Mouse (Mus musculus) CD8-positive naive resting alpha-beta T cell, adult 2 months (primary cell): Measurements from ENCODE around the gene Chst4.

Experiments
- DNase-seq, 2 experiments: peaks; one replicate each; pipeline ENCODE4 v3.0.0; 2022; ENCODE audit warnings: low read depth in 2 of 2, low spot score in 2 of 2

Chst4 gene

GRCm38 (mm10) chr8:110008228-110008994, 31.1 kb downstream of the Chst4 start:
- no peak for DNase-seq

GRCm38 (mm10) chr8:110006312-110007023, 33.1 kb downstream of the Chst4 start:
- no peak for DNase-seq

- no peak for DNase-seq
Measured at GRCm38 (mm10) chr8:110004300-110004699, 35.2 kb downstream of the Chst4 start.

GRCm38 (mm10) chr8:110002953-110003352, 36.6 kb downstream of the Chst4 start:
- no peak for DNase-seq

GRCm38 (mm10) chr8:109999974-110000373, 39.6 kb downstream of the Chst4 start:
- no peak for DNase-seq

GRCm38 (mm10) chr8:109998066-109998465, 41.5 kb downstream of the Chst4 start:
- no peak for DNase-seq

GRCm38 (mm10) chr8:109997381-109997780, 42.2 kb downstream of the Chst4 start:
- no peak for DNase-seq

GRCm38 (mm10) chr8:109992951-109993350, 46.6 kb downstream of the Chst4 start:
- DNase-seq, result no peak

GRCm38 (mm10) chr8:109992166-109992565, 47.4 kb downstream of the Chst4 start:
- DNase-seq, result no peak

GRCm38 (mm10) chr8:109990224-109990623, 49.3 kb downstream of the Chst4 start, which contains the start of gene Tat:
Gene Tat (plus strand): TSS chr8:109990437.
- DNase-seq, result no peak

GRCm38 (mm10) chr8:109989151-109989550, 50.4 kb downstream of the Chst4 start:
- no peak for DNase-seq

GRCm38 (mm10) chr8:109987776-109988175, 51.8 kb downstream of the Chst4 start:
- no peak for DNase-seq

- DNase-seq, result no peak
Measured at GRCm38 (mm10) chr8:109986384-109986783, 53.2 kb downstream of the Chst4 start.

- DNase-seq, result no peak
Measured at GRCm38 (mm10) chr8:109983944-109984343, 55.6 kb downstream of the Chst4 start.

GRCm38 (mm10) chr8:109982386-109983105, 57.0 kb downstream of the Chst4 start:
- no peak for DNase-seq

- no peak for DNase-seq
Measured at GRCm38 (mm10) chr8:109979339-109979738, 60.2 kb downstream of the Chst4 start.
